Mouse (Mus musculus): ENCODE data around the gene Mtmr11.

DNA sequence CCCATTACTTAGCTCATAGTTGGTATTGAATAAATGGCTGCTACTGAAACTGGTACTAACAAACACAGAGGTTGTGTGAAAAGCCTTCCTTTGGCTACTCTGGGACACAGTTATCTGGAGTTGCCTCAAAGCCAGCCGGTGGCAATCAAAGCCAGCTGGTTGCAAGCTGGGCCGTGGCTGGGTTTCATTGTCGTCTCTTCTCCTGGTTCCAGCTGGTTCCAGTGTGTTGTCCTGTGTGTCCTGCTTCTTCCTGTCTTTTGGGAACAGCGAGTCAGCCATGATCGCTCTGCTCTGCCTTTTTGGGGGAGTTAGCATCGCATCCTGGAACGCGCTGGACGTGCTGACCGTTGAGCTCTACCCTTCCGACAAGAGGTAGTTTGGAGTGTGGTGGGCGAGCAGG lies 31.2 kb downstream of the Mtmr11 start:
- no peak for TF ChIP-seq CTCF (IDR thresholded peaks at IDR 0.05; ENCODE audit: low read depth)
- TF ChIP-seq EP300 (IDR thresholded peaks at IDR 0.05; ENCODE audit: low read depth): no peak

Data from liver, postnatal 0 days (tissue).